Mouse (Mus musculus): ENCODE measurements around the gene Olfr1358. TPM values are rescaled to one million over a fixed set of nuclear protein-coding genes. Genes with fewer than 3 reads are reported as not detected.

Olfr1358 gene
- polyA plus RNA-seq (2021; fragmentation: Nextera tagmentation) = not detected in 2 replicates
- long read RNA-seq, experiment 1 = 0 reads
- long read RNA-seq, experiment 2 = 0 reads

DNA sequence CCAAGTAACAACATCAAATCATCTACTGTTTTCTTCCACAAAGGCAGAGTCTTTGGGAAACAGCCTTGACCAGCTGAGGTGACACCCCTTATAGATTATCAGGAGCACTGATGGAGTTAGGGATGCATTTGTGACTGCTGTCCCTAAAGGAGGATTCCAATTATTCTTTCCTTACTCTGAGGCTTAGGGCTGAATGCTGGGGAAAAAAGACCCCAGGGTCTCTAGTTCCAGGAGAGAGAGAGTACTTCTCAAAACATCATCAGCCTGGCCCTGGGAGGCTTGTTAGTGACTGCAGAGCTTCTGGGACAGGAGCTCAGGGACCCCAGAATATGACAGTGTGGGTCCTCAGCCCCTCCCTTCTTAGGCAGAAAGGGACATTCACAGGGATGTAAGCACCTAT lies at the start of gene Olfr1358:
TSS of gene Olfr1358 (plus strand) at position 301 of the 400 bp plus-strand sequence.

Small RNA genes within 50 kb of the gene (microRNA-seq; reads per million reads assigned to microRNA genes)
- not detected for gene Gm27541

Other genes starting within 250 kb of the Olfr1358 start
- 25.0 and 27.3 TPM in 2 replicates for gene Agpat3, start 164.9 kb upstream of the Olfr1358 start, polyA plus RNA-seq (2021; fragmentation: Nextera tagmentation)
- 282 and 306 TPM in 2 replicates for gene Rrp1, start 104.4 kb upstream of the Olfr1358 start, polyA plus RNA-seq (2021; fragmentation: Nextera tagmentation)
- 117 and 142 TPM in 2 replicates for gene Cstb, start 91.8 kb upstream of the Olfr1358 start, polyA plus RNA-seq (2021; fragmentation: Nextera tagmentation)
- 39.2 and 41.0 TPM in 2 replicates for gene Pdxk, start 52.5 kb upstream of the Olfr1358 start, polyA plus RNA-seq (2021; fragmentation: Nextera tagmentation)
- 31.7 and 43.2 TPM in 2 replicates for gene Ilvbl, start 56.9 kb downstream of the Olfr1358 start, polyA plus RNA-seq (2021; fragmentation: Nextera tagmentation)
- gene Syde1, start 74.5 kb downstream of the Olfr1358 start, polyA plus RNA-seq (2021; fragmentation: Nextera tagmentation) = 2.5 and 3.2 TPM in 2 replicates
- not detected in 2 replicates for gene Olfr1357, start 100.6 kb downstream of the Olfr1358 start, polyA plus RNA-seq (2021; fragmentation: Nextera tagmentation)
- not detected in 2 replicates for gene Casp14, start 200.9 kb downstream of the Olfr1358 start, polyA plus RNA-seq (2021; fragmentation: Nextera tagmentation)
- 0.13 and 0.21 TPM in 2 replicates for gene Ccdc105, start 235.6 kb downstream of the Olfr1358 start, polyA plus RNA-seq (2021; fragmentation: Nextera tagmentation)